Mouse (Mus musculus) thymus, adult 2 months (tissue): ENCODE results near the gene Eya4. TPM values are rescaled to one million over a fixed set of nuclear protein-coding genes. Genes with fewer than 3 reads are reported as not detected.

Source experiments
- DNase-seq: peaks from one replicate; pipeline ENCODE4 v3.0.0; 2021
- H3K27ac ChIP-seq: fragments of 200-500 bp; 2 replicates; pipeline ENCODE4 v1.5.1; 2012; ENCODE audit warnings: low read length, control low read depth; ENCODE audit not compliant: control insufficient read depth, insufficient read depth
- H3K27me3 ChIP-seq: fragments of 200-500 bp; 2 replicates; pipeline ENCODE4 v1.6.1; 2012; ENCODE audit warnings: mild to moderate bottlenecking, low read length, moderate library complexity, mixed read lengths; ENCODE audit not compliant: control insufficient read depth, insufficient read depth
- H3K36me3 ChIP-seq: fragments of 200-500 bp; 2 replicates; pipeline ENCODE4 v1.6.1; 2012; ENCODE audit warnings: mild to moderate bottlenecking, low read length, moderate library complexity; ENCODE audit not compliant: control insufficient read depth, insufficient read depth
- H3K4me1 ChIP-seq: fragments of 200-500 bp; replicated peaks from 2 replicates; pipeline ENCODE4 v1.6.1; 2012; ENCODE audit warnings: low read length; ENCODE audit not compliant: control insufficient read depth, insufficient read depth
- H3K4me3 ChIP-seq: fragments of 200-500 bp; 2 replicates; pipeline ENCODE4 v1.5.1; 2012; ENCODE audit warnings: mild to moderate bottlenecking, low read length, control low read depth, moderate library complexity; ENCODE audit not compliant: control insufficient read depth, insufficient read depth
- CTCF ChIP-seq: fragments of 200-500 bp; IDR thresholded peaks from 2 replicates; pipeline ENCODE4 v1.5.1; 2012; ENCODE audit warnings: mild to moderate bottlenecking, control low read depth, low read length, moderate library complexity, borderline replicate concordance; ENCODE audit not compliant: control insufficient read depth, poor library complexity, insufficient read depth; ENCODE audit errors: extremely low read depth
- POLR2A ChIP-seq: fragments of 200-500 bp; IDR thresholded peaks from 2 replicates; pipeline ENCODE4 v1.6.1; 2012; ENCODE audit warnings: mild to moderate bottlenecking, low read length, control low read depth, moderate library complexity; ENCODE audit not compliant: control insufficient read depth, poor library complexity, insufficient read depth; ENCODE audit errors: extremely low read depth
- WGBS: fragments of 180-500 bp; shearing (Covaris S2); methylation state at CpG from one replicate; pipeline ENCODE4 v1.1.7; 2018; 5-methylcytosine and 5-hydroxymethylcytosine counted together
- polyA plus RNA-seq: library from polyadenylated mRNA; depleted of rRNA; stranded (reverse); fragments of >200 nt; gene quantifications from 2 replicates; pipeline ENCODE4 v1.2.3, GENCODE M21; 2012

Eya4 gene
- polyA plus RNA-seq, 1 experiment: 3.3 TPM

DNA sequence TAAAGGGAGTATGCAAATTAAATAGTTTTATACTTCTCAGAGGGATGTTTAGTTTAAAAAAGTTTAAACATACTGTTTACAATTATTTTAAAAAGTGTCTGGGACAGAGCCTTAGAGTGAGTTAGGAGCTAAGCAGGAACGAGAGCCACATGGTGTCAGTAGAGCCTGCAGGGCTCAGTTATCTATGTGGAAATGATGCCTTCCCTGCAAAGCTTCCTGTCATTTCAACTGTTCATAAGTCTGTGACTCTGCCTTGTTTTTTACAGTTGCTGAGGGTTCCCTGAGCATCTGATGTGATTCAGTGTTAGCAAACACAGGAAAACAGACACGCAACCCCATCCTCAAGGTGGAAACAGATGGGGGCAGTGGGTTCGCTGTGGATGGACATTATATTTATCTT, 235.3 kb downstream of the Eya4 start:
- Histone ChIP-seq H3K27me3 (no peaks in the 10 kb centered on the region), H3K4me1 (no peaks in the 10 kb centered on the region), H3K36me3 (no peaks in the 10 kb centered on the region), H3K4me3 (no peak overlapping the region), H3K27ac (no peak overlapping the region)
- TF ChIP-seq POLR2A (no peak), CTCF (no peak)
- no peak for DNase-seq
- 75% methylated on average over 3 of the region's 3 CpGs for WGBS

GRCm38 (mm10) chr10:23108122-23108521, 242.5 kb downstream of the Eya4 start:
- Histone ChIP-seq H3K27me3 (no peaks in the 10 kb centered on the region), H3K36me3 (no peaks in the 10 kb centered on the region), H3K27ac (no peak overlapping the region), H3K4me1 (no peaks in the 10 kb centered on the region), H3K4me3 (no peak overlapping the region)
- TF ChIP-seq CTCF (no peak), POLR2A (no peak)
- DNase-seq: no peak
- WGBS: 90% methylated on average over 4 of the region's 4 CpGs

- DNase-seq: no peak
- Histone ChIP-seq H3K36me3 (no peaks in the 10 kb centered on the region), H3K4me1 (no peaks in the 10 kb centered on the region), H3K27ac (no peak overlapping the region), H3K27me3 (no peaks in the 10 kb centered on the region), H3K4me3 (no peak overlapping the region)
- TF ChIP-seq POLR2A (no peak), CTCF (no peak)
- 92% methylated on average over 7 of the region's 7 CpGs for WGBS
Measured at GRCm38 (mm10) chr10:23092517-23092916, 258.1 kb downstream of the Eya4 start.

GRCm38 (mm10) chr10:23091552-23091951, 259.0 kb downstream of the Eya4 start:
- no peaks in the 10 kb centered on the region for H3K27me3 ChIP-seq
- no peaks in the 10 kb centered on the region for H3K4me1 ChIP-seq
- no peaks in the 10 kb centered on the region for H3K36me3 ChIP-seq
- no peak overlapping the region for H3K27ac ChIP-seq
- DNase-seq: no peak
- WGBS: 81% methylated on average over 3 of the region's 3 CpGs
- H3K4me3 ChIP-seq: no peak overlapping the region
- TF ChIP-seq POLR2A: no peak

- Histone ChIP-seq H3K4me3 (no peak overlapping the region), H3K27me3 (no peaks in the 10 kb centered on the region), H3K36me3 (no peaks in the 10 kb centered on the region), H3K27ac (no peak overlapping the region), H3K4me1 (no peaks in the 10 kb centered on the region)
- DNase-seq: no peak
- no peak for TF ChIP-seq POLR2A
- TF ChIP-seq CTCF: no peak
- WGBS: 81% methylated on average over 1 of the region's 1 CpGs
Measured at GRCm38 (mm10) chr10:23090323-23090722, 260.3 kb downstream of the Eya4 start.

DNA sequence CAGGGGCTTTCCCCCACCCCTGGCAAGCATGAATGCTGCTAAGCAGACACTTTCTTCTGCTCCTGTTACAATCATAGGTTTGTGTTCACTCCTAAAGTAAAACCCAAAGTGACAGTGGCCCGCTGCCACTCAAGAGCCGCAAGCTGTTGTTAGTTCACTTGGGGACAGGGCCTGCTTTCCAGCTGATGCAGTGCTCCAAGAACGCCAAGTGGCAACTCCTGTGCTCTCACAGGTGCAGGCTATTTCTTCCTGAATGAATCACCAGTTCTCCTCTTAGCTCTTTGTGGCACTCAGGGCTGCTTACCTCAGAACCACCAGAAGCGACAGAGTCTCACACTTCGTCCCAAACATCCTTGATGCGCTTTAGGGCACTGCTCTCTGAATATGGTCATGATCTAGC, 261.3 kb downstream of the Eya4 start:
- Histone ChIP-seq H3K36me3 (no peaks in the 10 kb centered on the region), H3K27me3 (no peaks in the 10 kb centered on the region), H3K27ac (no peak overlapping the region), H3K4me1 (no peaks in the 10 kb centered on the region), H3K4me3 (no peak overlapping the region)
- TF ChIP-seq CTCF: no peak
- TF ChIP-seq POLR2A: no peak
- DNase-seq: no peak
- WGBS: 86% methylated on average over 6 of the region's 6 CpGs

DNA sequence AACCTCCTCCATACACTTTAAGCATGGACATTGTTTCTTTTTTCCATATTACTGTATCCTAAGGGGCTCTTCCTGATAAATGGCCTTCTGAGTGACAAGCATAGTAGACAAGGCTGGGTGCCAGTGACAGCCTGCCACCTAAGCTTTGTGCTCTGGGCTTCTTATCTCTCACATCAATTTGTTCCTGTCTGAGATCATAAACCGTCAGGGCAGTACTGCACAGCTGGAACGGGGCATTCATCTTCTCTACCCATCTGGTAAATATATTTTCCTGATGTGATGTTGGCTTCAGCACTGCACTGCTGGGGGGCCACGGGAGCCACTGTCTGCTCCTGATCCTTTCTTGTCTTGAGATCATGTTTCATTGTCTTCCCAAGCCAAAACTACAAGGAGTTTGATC, 261.8 kb downstream of the Eya4 start:
- Histone ChIP-seq H3K36me3 (no peaks in the 10 kb centered on the region), H3K27me3 (no peaks in the 10 kb centered on the region), H3K27ac (no peak overlapping the region), H3K4me3 (no peak overlapping the region), H3K4me1 (no peaks in the 10 kb centered on the region)
- DNase-seq: no peak
- TF ChIP-seq CTCF (no peak), POLR2A (no peak)
- WGBS: 25% methylated on average over 3 of the region's 3 CpGs
